Mouse (Mus musculus): ENCODE measurements around the gene Ppm1l.

Ppm1l gene

GRCm38 (mm10) chr3:69316391-69317195 is at the start of gene Ppm1l:
Ppm1l (plus strand) TSS chr3:69316861.
- Histone ChIP-seq H3K9me3 (ENCODE audit: low read length) (no peaks in the 10 kb centered on the region), H3K27me3 (ENCODE audit: insufficient read depth, low read length) (peaks cover 38% of the 10 kb centered on the region), H3K36me3 (ENCODE audit: insufficient read depth, low read length) (no peaks in the 10 kb centered on the region), H3K4me1 (replicated peaks; ENCODE audit: low read depth, low read length) (peaks cover 26% of the 10 kb centered on the region), H3K4me3 (replicated peaks; ENCODE audit: low read length) (peak within 1 kb of the TSS; percentile 88)
- TF ChIP-seq POU5F1 (IDR thresholded peaks at IDR 0.05; ENCODE audit: borderline replicate concordance, low read length) (no peak), CTCF (conservative IDR thresholded peaks at IDR 0.05; ENCODE audit: low read length) (no peak), NANOG (IDR thresholded peaks at IDR 0.05; ENCODE audit: borderline replicate concordance, low read length) (no peak)

- TF ChIP-seq NANOG (IDR thresholded peaks at IDR 0.05; ENCODE audit: borderline replicate concordance, low read length) (no peak), POU5F1 (IDR thresholded peaks at IDR 0.05; ENCODE audit: borderline replicate concordance, low read length) (no peak), CTCF (conservative IDR thresholded peaks at IDR 0.05; ENCODE audit: low read length) (no peak)
- Histone ChIP-seq H3K27me3 (ENCODE audit: insufficient read depth, low read length) (0 out of 2 replicates have a peak, but pooled peaks cover 4% of the 10 kb centered on the region), H3K36me3 (ENCODE audit: insufficient read depth, low read length) (no peaks in the 10 kb centered on the region)
Observed at GRCm38 (mm10) chr3:69271812-69272211, 44.8 kb upstream of the Ppm1l start.

GRCm38 (mm10) chr3:69274018-69274663 is 42.5 kb upstream of the Ppm1l start:
- no peak overlapping the region for H3K4me3 ChIP-seq (replicated peaks; ENCODE audit: low read length)
- H3K9me3 ChIP-seq (ENCODE audit: low read length), result 0 out of 2 replicates have a peak, but pooled peaks cover 4% of the 10 kb centered on the region
- 0 out of 2 replicates have a peak, but pooled peaks cover 4% of the 10 kb centered on the region for H3K27me3 ChIP-seq (ENCODE audit: insufficient read depth, low read length)
- TF ChIP-seq NANOG (IDR thresholded peaks at IDR 0.05; ENCODE audit: borderline replicate concordance, low read length) (no peak), POU5F1 (IDR thresholded peaks at IDR 0.05; ENCODE audit: borderline replicate concordance, low read length) (no peak)
- no peaks in the 10 kb centered on the region for H3K36me3 ChIP-seq (ENCODE audit: insufficient read depth, low read length)
- H3K4me1 ChIP-seq (replicated peaks; ENCODE audit: low read depth, low read length), result 0 out of 2 replicates have a peak, but pooled peaks cover 5% of the 10 kb centered on the region

More at GRCm38 (mm10) chr3:69271812-69272211, 44.8 kb upstream of the Ppm1l start:
- H3K9me3 ChIP-seq (ENCODE audit: low read length), result no peaks in the 10 kb centered on the region
- 0 out of 2 replicates have a peak, but pooled peaks cover 5% of the 10 kb centered on the region for H3K4me1 ChIP-seq (replicated peaks; ENCODE audit: low read depth, low read length)
- H3K4me3 ChIP-seq (replicated peaks; ENCODE audit: low read length), result no peak overlapping the region

- H3K36me3 ChIP-seq (ENCODE audit: insufficient read depth, low read length), result no peaks in the 10 kb centered on the region
- no peak overlapping the region for H3K4me3 ChIP-seq (replicated peaks; ENCODE audit: low read length)
- H3K4me1 ChIP-seq (replicated peaks; ENCODE audit: low read depth, low read length), result 0 out of 2 replicates have a peak, but pooled peaks cover 5% of the 10 kb centered on the region
- 0 out of 2 replicates have a peak, but pooled peaks cover 4% of the 10 kb centered on the region for H3K27me3 ChIP-seq (ENCODE audit: insufficient read depth, low read length)
- no peak for TF ChIP-seq CTCF (conservative IDR thresholded peaks at IDR 0.05; ENCODE audit: low read length)
- no peak for TF ChIP-seq POU5F1 (IDR thresholded peaks at IDR 0.05; ENCODE audit: borderline replicate concordance, low read length)
- TF ChIP-seq NANOG (IDR thresholded peaks at IDR 0.05; ENCODE audit: borderline replicate concordance, low read length), result no peak
- 0 out of 2 replicates have a peak, but pooled peaks cover 4% of the 10 kb centered on the region for H3K9me3 ChIP-seq (ENCODE audit: low read length)
Observed at GRCm38 (mm10) chr3:69274664-69275312, 41.9 kb upstream of the Ppm1l start.

- TF ChIP-seq CTCF (conservative IDR thresholded peaks at IDR 0.05; ENCODE audit: low read length) (no peak), POU5F1 (IDR thresholded peaks at IDR 0.05; ENCODE audit: borderline replicate concordance, low read length) (no peak), NANOG (IDR thresholded peaks at IDR 0.05; ENCODE audit: borderline replicate concordance, low read length) (no peak)
- H3K9me3 ChIP-seq (ENCODE audit: low read length), result 0 out of 2 replicates have a peak, but pooled peaks cover 4% of the 10 kb centered on the region
- H3K27me3 ChIP-seq (ENCODE audit: insufficient read depth, low read length), result 0 out of 2 replicates have a peak, but pooled peaks cover 4% of the 10 kb centered on the region
- H3K4me3 ChIP-seq (replicated peaks; ENCODE audit: low read length), result no peak overlapping the region
- H3K4me1 ChIP-seq (replicated peaks; ENCODE audit: low read depth, low read length), result 0 out of 2 replicates have a peak, but pooled peaks cover 5% of the 10 kb centered on the region
- H3K36me3 ChIP-seq (ENCODE audit: insufficient read depth, low read length), result no peaks in the 10 kb centered on the region
Observed at GRCm38 (mm10) chr3:69278648-69279047, 38.0 kb upstream of the Ppm1l start.

GRCm38 (mm10) chr3:69282406-69282805 is 34.3 kb upstream of the Ppm1l start:
- Histone ChIP-seq H3K4me3 (replicated peaks; ENCODE audit: low read length) (no peak overlapping the region), H3K27me3 (ENCODE audit: insufficient read depth, low read length) (no peaks in the 10 kb centered on the region), H3K36me3 (ENCODE audit: insufficient read depth, low read length) (no peaks in the 10 kb centered on the region), H3K4me1 (replicated peaks; ENCODE audit: low read depth, low read length) (no peaks in the 10 kb centered on the region), H3K9me3 (ENCODE audit: low read length) (0 out of 2 replicates have a peak, but pooled peaks cover 3% of the 10 kb centered on the region)
- TF ChIP-seq CTCF (conservative IDR thresholded peaks at IDR 0.05; ENCODE audit: low read length), result no peak
- no peak for TF ChIP-seq POU5F1 (IDR thresholded peaks at IDR 0.05; ENCODE audit: borderline replicate concordance, low read length)
- no peak for TF ChIP-seq NANOG (IDR thresholded peaks at IDR 0.05; ENCODE audit: borderline replicate concordance, low read length)

GRCm38 (mm10) chr3:69283085-69283847 is 33.4 kb upstream of the Ppm1l start:
- no peak for TF ChIP-seq NANOG (IDR thresholded peaks at IDR 0.05; ENCODE audit: borderline replicate concordance, low read length)
- H3K4me1 ChIP-seq (replicated peaks; ENCODE audit: low read depth, low read length), result no peaks in the 10 kb centered on the region
- H3K36me3 ChIP-seq (ENCODE audit: insufficient read depth, low read length), result no peaks in the 10 kb centered on the region
- no peaks in the 10 kb centered on the region for H3K27me3 ChIP-seq (ENCODE audit: insufficient read depth, low read length)
- H3K9me3 ChIP-seq (ENCODE audit: low read length), result no peaks in the 10 kb centered on the region
- no peak overlapping the region for H3K4me3 ChIP-seq (replicated peaks; ENCODE audit: low read length)
